Mouse (Mus musculus): ENCODE measurements at regions not wholly inside any gene's neighbourhood (a gene's known extent, or its start where the extent isn't known, plus 50 kb on each side); places are given as distances from the start of the nearest gene placed in this dataset.
"Not testable (repeated sequence)": the region's sequence is repeated elsewhere in the genome, so short reads cannot be mapped to it uniquely, and the experiment has no call there.

GRCm38 (mm10) chr17:13547657-13548360 lies 193.4 kb downstream of the Tcp10c start:
- Histone ChIP-seq H3K9ac (no peak overlapping the region), H3K9me3 (peaks cover 83% of the 10 kb centered on the region), H3K36me3 (no peaks in the 10 kb centered on the region), H3K4me2 (no peak overlapping the region), H3K4me1 (replicated peaks) (no peaks in the 10 kb centered on the region), H3K27me3 (no peaks in the 10 kb centered on the region), H3K4me3 (no peak overlapping the region), H3K27ac (no peak overlapping the region)
- 68% methylated on average over 12 of the region's 12 CpGs for WGBS
- ATAC-seq (ENCODE audit: low FRiP score) = no peak

DNA sequence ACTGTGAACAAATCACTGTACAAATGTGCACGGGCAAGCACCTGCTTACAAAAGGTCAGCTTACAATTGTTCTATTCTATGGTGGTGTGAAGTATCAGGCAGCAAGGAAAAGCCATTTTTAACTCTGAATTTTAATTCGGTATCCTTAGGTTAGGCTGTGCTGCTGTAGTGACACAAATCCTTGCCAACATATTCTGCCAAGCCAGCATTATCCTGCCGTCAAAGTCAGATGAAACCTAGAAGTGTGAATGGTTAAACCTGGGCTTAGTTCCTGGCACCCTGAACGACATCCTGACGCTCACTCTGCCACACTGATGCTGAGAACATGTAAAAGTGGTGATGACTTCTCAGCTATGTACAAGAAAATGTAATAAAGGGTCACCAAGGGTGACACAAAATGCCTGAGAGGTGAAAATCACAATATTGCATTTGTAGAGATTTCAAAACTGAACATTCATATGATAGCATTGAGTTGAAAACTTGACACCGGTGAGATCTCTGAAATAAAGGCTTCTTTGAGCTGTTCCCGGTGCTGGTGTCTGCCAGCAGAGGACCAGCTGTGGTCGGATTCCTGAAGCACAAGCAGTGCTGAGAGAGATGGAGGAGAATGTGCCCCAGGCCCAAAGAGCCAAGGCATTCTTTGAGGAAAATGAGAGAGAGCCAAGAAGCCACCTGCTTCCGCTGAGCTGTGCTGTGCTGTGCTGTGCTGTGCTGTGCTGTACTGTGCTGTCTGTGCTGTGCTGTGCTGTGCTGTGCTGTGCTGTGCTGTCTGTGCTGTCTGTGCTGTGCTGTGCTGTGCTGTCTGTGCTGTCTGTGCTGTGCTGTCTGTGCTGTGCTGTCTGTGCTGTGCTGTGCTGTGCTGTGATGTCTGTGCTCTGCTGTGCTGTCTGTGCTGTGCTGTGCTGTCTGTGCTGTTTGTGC lies 195.9 kb downstream of the Tcp10c start:
- H3K36me3 ChIP-seq = no peaks in the 10 kb centered on the region
- ATAC-seq (ENCODE audit: low FRiP score) = peak; percentile 71
- H3K9me3 ChIP-seq = peaks cover 64% of the 10 kb centered on the region
- H3K27me3 ChIP-seq = no peaks in the 10 kb centered on the region
- no peak overlapping the region for H3K9ac ChIP-seq
- H3K4me1 ChIP-seq (replicated peaks) = no peaks in the 10 kb centered on the region
- no peak overlapping the region for H3K27ac ChIP-seq
- no peak overlapping the region for H3K4me2 ChIP-seq
- 69% methylated on average over 9 of the region's 9 CpGs for WGBS
- no peak overlapping the region for H3K4me3 ChIP-seq

DNA sequence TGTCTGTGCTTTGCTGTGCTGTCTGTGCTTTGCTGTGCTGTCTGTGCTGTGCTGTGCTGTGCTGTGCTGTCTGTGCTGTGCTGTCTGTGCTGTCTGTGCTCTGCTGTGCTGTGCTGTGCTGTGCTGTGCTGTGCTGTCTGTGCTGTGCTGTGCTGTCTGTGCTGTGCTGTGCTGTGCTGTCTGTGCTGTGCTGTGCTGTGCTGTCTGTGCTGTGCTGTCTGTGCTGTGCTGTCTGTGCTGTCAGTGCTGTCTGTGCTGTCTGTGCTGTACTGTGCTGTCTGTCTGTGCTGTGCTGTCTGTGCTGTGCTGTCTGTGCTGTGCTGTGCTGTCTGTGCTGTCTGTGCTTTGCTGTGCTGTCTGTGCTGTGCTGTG lies 196.5 kb downstream of the Tcp10c start:
- not testable (repeated sequence) for H3K9ac ChIP-seq; H3K27ac ChIP-seq; H3K36me3 ChIP-seq; H3K27me3 ChIP-seq; H3K4me3 ChIP-seq; H3K4me2 ChIP-seq; H3K4me1 ChIP-seq (replicated peaks)
- peak; percentile 65; the same call in 1 of the 2 replicates for ATAC-seq (ENCODE audit: low FRiP score)
- peaks cover 59% of the 10 kb centered on the region for H3K9me3 ChIP-seq

DNA sequence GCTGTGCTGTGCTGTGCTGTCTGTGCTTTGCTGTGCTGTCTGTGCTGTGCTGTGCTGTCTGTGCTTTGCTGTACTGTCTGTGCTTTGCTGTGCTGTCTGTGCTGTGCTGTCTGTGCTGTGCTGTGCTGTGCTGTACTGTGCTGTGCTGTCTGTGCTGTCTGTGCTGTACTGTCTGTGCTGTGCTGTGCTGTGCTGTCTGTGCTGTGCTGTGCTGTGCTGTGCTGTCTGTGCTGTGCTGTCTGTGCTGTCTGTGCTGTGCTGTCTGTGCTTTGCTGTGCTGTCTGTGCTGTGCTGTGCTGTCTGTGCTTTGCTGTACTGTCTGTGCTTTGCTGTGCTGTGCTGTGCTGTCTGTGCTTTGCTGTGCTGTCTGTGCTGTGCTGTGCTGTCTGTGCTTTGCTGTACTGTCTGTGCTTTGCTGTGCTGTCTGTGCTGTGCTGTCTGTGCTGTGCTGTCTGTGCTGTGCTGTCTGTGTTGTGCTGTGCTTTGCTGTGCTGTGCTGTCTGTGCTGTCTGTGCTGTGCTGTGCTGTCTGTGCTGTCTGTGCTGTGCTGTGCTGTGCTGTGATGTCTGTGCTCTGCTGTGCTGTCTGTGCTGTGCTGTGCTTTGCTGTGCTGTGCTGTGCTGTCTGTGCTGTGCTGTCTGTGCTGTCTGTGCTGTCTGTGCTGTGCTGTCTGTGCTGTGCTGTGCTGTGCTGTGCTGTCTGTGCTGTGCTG lies 197.5 kb downstream of the Tcp10c start:
- peaks cover 51% of the 10 kb centered on the region for H3K9me3 ChIP-seq
- not testable (repeated sequence) for H3K4me3 ChIP-seq; H3K27ac ChIP-seq; H3K27me3 ChIP-seq; H3K9ac ChIP-seq; H3K4me1 ChIP-seq (replicated peaks); H3K36me3 ChIP-seq; H3K4me2 ChIP-seq
- ATAC-seq (ENCODE audit: low FRiP score) = peak; percentile 79

DNA sequence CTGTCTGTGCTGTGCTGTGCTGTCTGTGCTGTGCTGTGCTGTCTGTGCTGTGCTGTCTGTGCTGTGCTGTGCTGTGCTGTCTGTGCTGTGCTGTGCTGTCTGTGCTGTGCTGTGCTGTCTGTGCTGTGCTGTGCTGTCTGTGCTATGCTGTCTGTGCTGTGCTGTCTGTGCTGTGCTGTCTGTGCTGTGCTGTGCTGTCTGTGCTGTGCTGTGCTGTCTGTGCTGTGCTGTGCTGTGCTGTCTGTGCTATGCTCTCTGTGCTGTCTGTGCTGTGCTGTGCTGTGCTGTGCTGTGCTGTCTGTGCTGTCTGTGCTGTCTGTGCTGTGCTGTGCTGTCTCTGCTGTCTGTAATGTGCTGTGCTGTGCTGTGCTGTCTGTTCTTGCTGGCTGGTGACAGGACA lies 198.5 kb downstream of the Tcp10c start:
- not testable (repeated sequence) for H3K4me2 ChIP-seq; H3K4me3 ChIP-seq; H3K36me3 ChIP-seq; H3K27ac ChIP-seq; H3K27me3 ChIP-seq; H3K4me1 ChIP-seq (replicated peaks); H3K9ac ChIP-seq
- H3K9me3 ChIP-seq = peaks cover 43% of the 10 kb centered on the region
- ATAC-seq (ENCODE audit: low FRiP score) = peak; percentile 80

DNA sequence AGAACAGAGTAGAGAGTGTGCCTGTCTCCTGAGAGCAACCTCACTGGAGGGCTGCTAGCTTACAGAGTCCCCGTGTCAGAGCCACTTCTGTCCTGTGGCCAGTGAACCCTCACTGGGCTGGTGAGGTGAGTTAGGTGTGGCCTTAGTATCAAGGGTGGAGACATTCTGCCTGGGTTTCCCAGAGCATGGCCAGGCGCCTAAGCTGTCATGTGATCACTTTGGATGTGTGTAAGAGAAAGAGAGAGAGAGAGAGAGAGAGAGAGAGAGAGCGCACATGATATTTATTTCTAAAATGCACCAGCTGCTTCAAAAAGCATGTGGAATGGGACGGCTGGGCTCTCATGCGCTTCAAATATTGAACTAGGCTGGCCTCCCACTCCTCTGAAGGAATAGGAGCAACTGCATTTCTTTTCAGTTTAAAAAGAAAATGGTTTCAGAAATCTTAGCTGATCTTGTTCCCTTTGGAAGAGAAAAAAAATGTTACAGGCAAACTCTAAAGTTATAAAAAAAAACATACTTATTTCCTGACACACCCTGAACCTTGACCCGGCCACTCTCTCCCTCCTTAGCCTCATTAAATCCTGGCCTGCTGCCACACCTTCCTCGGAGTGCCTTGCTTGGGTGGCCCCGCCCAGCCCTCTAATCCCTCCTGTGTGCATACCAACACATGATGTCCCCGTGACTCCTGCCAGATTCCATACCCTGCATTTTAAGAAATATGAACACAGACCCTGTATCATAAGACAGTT lies 201.1 kb downstream of the Tcp10c start:
- WGBS = 54% methylated on average over 9 of the region's 9 CpGs
- not testable (repeated sequence) for H3K27me3 ChIP-seq

GRCm38 (mm10) chr17:13556060-13556660 lies 201.8 kb downstream of the Tcp10c start:
- H3K4me2 ChIP-seq; H3K4me1 ChIP-seq (replicated peaks); H3K27ac ChIP-seq; ATAC-seq (ENCODE audit: low FRiP score); H3K9ac ChIP-seq; H3K36me3 ChIP-seq; H3K27me3 ChIP-seq; H3K4me3 ChIP-seq: not testable (repeated sequence)
- 84% methylated on average over 16 of the region's 16 CpGs for WGBS
- H3K9me3 ChIP-seq = peaks cover 14% of the 10 kb centered on the region

More for the DNA sequence above, 201.1 kb downstream of the Tcp10c start:
- not testable (repeated sequence) for H3K36me3 ChIP-seq; H3K9ac ChIP-seq; H3K4me3 ChIP-seq; H3K27ac ChIP-seq; ATAC-seq (ENCODE audit: low FRiP score); H3K4me2 ChIP-seq; H3K4me1 ChIP-seq (replicated peaks)
- peaks cover 20% of the 10 kb centered on the region for H3K9me3 ChIP-seq

DNA sequence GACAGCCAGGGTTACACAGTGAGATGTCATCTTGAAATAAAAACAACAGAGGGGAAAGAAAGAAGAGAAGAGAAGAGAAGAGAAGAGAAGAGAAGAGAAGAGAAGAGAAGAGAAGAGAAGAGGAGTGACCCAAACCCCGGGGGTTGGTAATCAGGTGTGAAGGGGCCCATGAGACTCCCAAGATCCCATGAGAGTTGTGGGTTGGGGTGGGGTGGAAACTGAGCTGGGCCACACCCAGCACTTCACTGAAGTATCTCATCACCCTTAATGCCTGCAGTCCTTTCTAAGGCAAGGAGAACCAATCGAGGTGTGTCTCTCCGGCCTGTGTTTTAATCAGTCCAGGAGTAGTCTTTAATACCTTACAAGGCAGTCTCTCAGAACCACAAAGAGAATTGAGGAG lies 201.5 kb upstream of the Afdn start:
- Histone ChIP-seq H3K27me3 (no peaks in the 10 kb centered on the region), H3K9me3 (no peaks in the 10 kb centered on the region), H3K4me1 (replicated peaks) (no peaks in the 10 kb centered on the region), H3K27ac (no peak overlapping the region), H3K9ac (no peak overlapping the region), H3K36me3 (no peaks in the 10 kb centered on the region), H3K4me2 (no peak overlapping the region), H3K4me3 (no peak overlapping the region)
- ATAC-seq (ENCODE audit: low FRiP score) = no peak
- 95% methylated on average over 3 of the region's 3 CpGs for WGBS

GRCm38 (mm10) chr17:13561342-13561741 lies 199.0 kb upstream of the Afdn start:
- 82% methylated on average over 8 of the region's 8 CpGs for WGBS
- H3K36me3 ChIP-seq = no peaks in the 10 kb centered on the region
- no peak overlapping the region for H3K27ac ChIP-seq
- no peaks in the 10 kb centered on the region for H3K27me3 ChIP-seq
- no peak overlapping the region for H3K4me3 ChIP-seq
- H3K4me1 ChIP-seq (replicated peaks) = no peaks in the 10 kb centered on the region
- H3K4me2 ChIP-seq = no peak overlapping the region
- H3K9me3 ChIP-seq = no peaks in the 10 kb centered on the region
- no peak overlapping the region for H3K9ac ChIP-seq
- no peak for ATAC-seq (ENCODE audit: low FRiP score)

GRCm38 (mm10) chr17:13562974-13563373 lies 197.4 kb upstream of the Afdn start:
- 86% methylated on average over 2 of the region's 2 CpGs for WGBS
- ATAC-seq (ENCODE audit: low FRiP score) = no peak
- H3K4me3 ChIP-seq = no peak overlapping the region
- H3K9me3 ChIP-seq = no peaks in the 10 kb centered on the region
- H3K27ac ChIP-seq = no peak overlapping the region
- no peak overlapping the region for H3K4me2 ChIP-seq
- no peaks in the 10 kb centered on the region for H3K4me1 ChIP-seq (replicated peaks)
- no peaks in the 10 kb centered on the region for H3K27me3 ChIP-seq
- no peaks in the 10 kb centered on the region for H3K36me3 ChIP-seq
- H3K9ac ChIP-seq = no peak overlapping the region

GRCm38 (mm10) chr17:13564800-13565199 lies 195.5 kb upstream of the Afdn start:
- 94% methylated on average over 7 of the region's 7 CpGs for WGBS
- Histone ChIP-seq H3K9ac (no peak overlapping the region), H3K27me3 (no peaks in the 10 kb centered on the region), H3K4me1 (replicated peaks) (no peaks in the 10 kb centered on the region), H3K9me3 (no peaks in the 10 kb centered on the region), H3K36me3 (no peaks in the 10 kb centered on the region), H3K27ac (no peak overlapping the region), H3K4me3 (no peak overlapping the region), H3K4me2 (no peak overlapping the region)
- ATAC-seq (ENCODE audit: low FRiP score) = no peak

DNA sequence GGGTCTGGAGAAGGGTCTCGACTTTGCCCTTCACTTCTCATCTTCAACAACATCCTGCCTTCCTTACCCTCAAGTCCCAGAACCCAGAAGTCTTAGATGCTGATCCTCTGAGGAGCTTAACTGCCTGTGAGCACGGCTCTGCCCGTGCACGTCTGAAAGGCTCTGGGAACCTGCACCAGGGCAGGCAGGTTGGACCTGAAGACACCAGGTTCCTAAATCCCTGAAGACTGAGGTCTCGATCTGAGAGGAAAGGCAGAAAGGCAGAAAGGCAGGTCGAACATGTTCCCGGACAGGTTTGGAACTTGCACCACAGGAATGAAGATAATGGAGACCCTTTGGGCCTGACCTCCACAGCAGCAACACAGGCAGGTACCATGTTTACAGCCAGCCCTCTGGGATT lies 193.7 kb upstream of the Afdn start:
- Histone ChIP-seq H3K4me1 (replicated peaks) (no peaks in the 10 kb centered on the region), H3K27me3 (no peaks in the 10 kb centered on the region), H3K4me3 (no peak overlapping the region), H3K4me2 (no peak overlapping the region), H3K36me3 (no peaks in the 10 kb centered on the region), H3K27ac (no peak overlapping the region), H3K9me3 (no peaks in the 10 kb centered on the region), H3K9ac (no peak overlapping the region)
- 90% methylated on average over 7 of the region's 7 CpGs for WGBS
- ATAC-seq (ENCODE audit: low FRiP score) = no peak
